Mouse (Mus musculus): ENCODE results near the gene Cst12.
"Not testable (repeated sequence)": the region's sequence is repeated elsewhere in the genome, so short reads cannot be mapped to it uniquely, and the experiment has no call there.

Gene Cst12

GRCm38 (mm10) chr2:148789142-148789541 is at the start of gene Cst12:
Cst12 (plus strand) TSS chr2:148789361.
- DNase-seq = no peak

GRCm38 (mm10) chr2:148743001-148743400 is 46.2 kb upstream of the Cst12 start:
- peak; percentile 52 for DNase-seq

- DNase-seq = no peak
These were observed 45.2 kb upstream of the Cst12 start for GRCm38 (mm10) chr2:148743846-148744407.

- DNase-seq = no peak
These were observed 39.1 kb upstream of the Cst12 start, which contains the start of gene Cstl1 for GRCm38 (mm10) chr2:148750058-148750457. Cstl1 (plus strand) TSS chr2:148750358.

- peak; percentile 63 for DNase-seq
These were observed 37.0 kb upstream of the Cst12 start for GRCm38 (mm10) chr2:148751893-148752813.

GRCm38 (mm10) chr2:148754310-148754846 is 34.8 kb upstream of the Cst12 start:
- no peak for DNase-seq

- DNase-seq = no peak
These were observed 25.3 kb upstream of the Cst12 start for GRCm38 (mm10) chr2:148763648-148764388.

GRCm38 (mm10) chr2:148771397-148771796 is 17.8 kb upstream of the Cst12 start, which contains the start of gene Cst11:
Cst11 (minus strand) TSS chr2:148771497.
- not testable (repeated sequence) for DNase-seq

- no peak for DNase-seq
These were observed 7.5 kb upstream of the Cst12 start, which contains the start of gene 8030411F24Rik for GRCm38 (mm10) chr2:148781709-148782108. 8030411F24Rik (plus strand) TSS chr2:148782009.

GRCm38 (mm10) chr2:148798485-148798884 is 9.3 kb downstream of the Cst12 start, which contains the start of gene Cst8:
Cst8 (plus strand) TSS chr2:148798785.
- no peak for DNase-seq

- DNase-seq = no peak
These were observed 12.3 kb downstream of the Cst12 start for GRCm38 (mm10) chr2:148801491-148801921.

- DNase-seq = no peak
These were observed 17.5 kb downstream of the Cst12 start for GRCm38 (mm10) chr2:148806696-148807095.

GRCm38 (mm10) chr2:148819909-148820308 is 30.7 kb downstream of the Cst12 start, which contains the start of gene Cst13:
Cst13 (plus strand) TSS chr2:148820081.
- no peak for DNase-seq

GRCm38 (mm10) chr2:148825986-148826385 is 36.8 kb downstream of the Cst12 start:
- DNase-seq = no peak

GRCm38 (mm10) chr2:148834912-148835311 is 45.8 kb downstream of the Cst12 start, which contains the start of gene Cst9:
Cst9 (plus strand) TSS chr2:148835147.
- DNase-seq = no peak

- no peak for DNase-seq
These were observed 49.1 kb downstream of the Cst12 start for GRCm38 (mm10) chr2:148838075-148838777.

GRCm38 (mm10) chr2:148839224-148839623 is 50.1 kb downstream of the Cst12 start:
- DNase-seq = no peak
